Mouse (Mus musculus) embryonic facial prominence, embryonic 11.5 days (tissue): ENCODE data around the gene Defa26. TPM values are rescaled to one million over a fixed set of nuclear protein-coding genes. Genes with fewer than 3 reads are reported as not detected.
"Not testable (repeated sequence)": the region's sequence is repeated elsewhere in the genome, so short reads cannot be mapped to it uniquely, and the experiment has no call there.

Experiments used
- ATAC-seq: fragments of 200-750 bp; cut with Nextera tagmentation; replicated peaks from 2 replicates; pipeline ENCODE4 v1.8.0; 2017; ENCODE audit warnings: low read depth; ENCODE audit not compliant: insufficient number of reproducible peaks, low FRiP score, low TSS enrichment
- DNase-seq: peaks from one replicate; pipeline ENCODE4 v3.0.0-alpha.2; 2015; ENCODE audit warnings: low spot score
- H3K27ac ChIP-seq: fragments of 300-500 bp; sonication (generic); replicated peaks from 2 replicates; pipeline ENCODE4 v1.5.1; 2014; ENCODE audit warnings: mild to moderate bottlenecking, low read depth, low read length, control low read depth
- H3K27me3 ChIP-seq: fragments of 300-500 bp; sonication (generic); 2 replicates; pipeline ENCODE4 v1.6.1; 2014; ENCODE audit warnings: mild to moderate bottlenecking, low read length, moderate library complexity, mixed read lengths; ENCODE audit not compliant: control insufficient read depth, insufficient read depth
- H3K36me3 ChIP-seq: fragments of 300-500 bp; sonication (generic); replicated peaks from 2 replicates; pipeline ENCODE4 v1.6.1; 2014; ENCODE audit warnings: low read depth, mild to moderate bottlenecking, low read length, moderate library complexity, mixed read lengths; ENCODE audit not compliant: control insufficient read depth, insufficient read depth
- H3K4me1 ChIP-seq: fragments of 300-500 bp; sonication (generic); 2 replicates; pipeline ENCODE4 v1.6.1; 2014; ENCODE audit warnings: low read length, mixed read lengths; ENCODE audit not compliant: control insufficient read depth, insufficient read depth
- H3K4me2 ChIP-seq: fragments of 300-500 bp; sonication (generic); 2 replicates; pipeline ENCODE4 v1.6.1; 2014; ENCODE audit warnings: low read depth, mild to moderate bottlenecking, control low read depth, low read length, moderate library complexity
- H3K4me3 ChIP-seq: fragments of 300-500 bp; sonication (generic); 2 replicates; pipeline ENCODE4 v1.5.1; 2014; ENCODE audit warnings: low read depth, low read length, control low read depth
- H3K9ac ChIP-seq: fragments of 300-500 bp; sonication (generic); replicated peaks from 2 replicates; pipeline ENCODE4 v1.6.1; 2014; ENCODE audit warnings: mild to moderate bottlenecking, control low read depth, low read length
- H3K9me3 ChIP-seq: fragments of 300-500 bp; sonication (generic); replicated peaks from 2 replicates; pipeline ENCODE4 v1.6.1; 2016; ENCODE audit warnings: mild to moderate bottlenecking, low read length, inconsistent platforms, mixed read lengths; ENCODE audit not compliant: control insufficient read depth
- WGBS: fragments of 180-500 bp; shearing (Covaris S2); extraction: QIAGEN DNeasy Blood & Tissue Kit; methylation state at CpG from one replicate; pipeline ENCODE4 v1.1.7; 2014; 5-methylcytosine and 5-hydroxymethylcytosine counted together
- polyA plus RNA-seq: library from polyadenylated mRNA; unstranded; fragments of >200 nt; fragmentation: Nextera tagmentation; extraction: Ambion mirVana; gene quantifications from 2 replicates; pipeline ENCODE4 v1.2.1, GENCODE M21; 2014

The Defa26 gene
- polyA plus RNA-seq = not detected in 2 replicates

- DNase-seq, H3K9me3 ChIP-seq, H3K4me1 ChIP-seq, H3K9ac ChIP-seq, H3K4me3 ChIP-seq, ATAC-seq, H3K36me3 ChIP-seq, H3K27me3 ChIP-seq, H3K4me2 ChIP-seq, H3K27ac ChIP-seq: not testable (repeated sequence)
- no CpG with 5 or more reads among the region's 1 CpGs for WGBS
Observed at GRCm38 (mm10) chr8:21617883-21618282, at the start of gene Defa26. TSS of gene Defa26 (plus strand) at chr8:21618183.

GRCm38 (mm10) chr8:21582706-21583105 lies 35.3 kb upstream of the Defa26 start, which contains the start of gene Defa28:
TSS of gene Defa28 (plus strand) at chr8:21583006.
- WGBS = no CpG with 5 or more reads among the region's 1 CpGs
- not testable (repeated sequence) for H3K27ac ChIP-seq, DNase-seq

GRCm38 (mm10) chr8:21594408-21594807 lies 23.6 kb upstream of the Defa26 start, which contains the start of gene Gm7861:
TSS of gene Gm7861 (minus strand) at chr8:21594508.
- H3K4me3 ChIP-seq, DNase-seq, H3K36me3 ChIP-seq, ATAC-seq, H3K4me2 ChIP-seq, H3K4me1 ChIP-seq, H3K27ac ChIP-seq, H3K9me3 ChIP-seq, H3K9ac ChIP-seq, H3K27me3 ChIP-seq: not testable (repeated sequence)
- WGBS = no CpG with 5 or more reads among the region's 1 CpGs

More at GRCm38 (mm10) chr8:21582706-21583105, 35.3 kb upstream of the Defa26 start, which contains the start of gene Defa28:
- ATAC-seq, H3K4me2 ChIP-seq, H3K9me3 ChIP-seq, H3K36me3 ChIP-seq, H3K27me3 ChIP-seq, H3K9ac ChIP-seq, H3K4me3 ChIP-seq, H3K4me1 ChIP-seq: not testable (repeated sequence)

GRCm38 (mm10) chr8:21655480-21655879 lies 37.5 kb downstream of the Defa26 start, which contains the start of gene Defa17:
TSS of gene Defa17 (plus strand) at chr8:21655780.
- not testable (repeated sequence) for H3K27me3 ChIP-seq, H3K4me2 ChIP-seq, ATAC-seq, H3K36me3 ChIP-seq, H3K9ac ChIP-seq, H3K4me3 ChIP-seq, H3K4me1 ChIP-seq, H3K27ac ChIP-seq, DNase-seq, H3K9me3 ChIP-seq
- WGBS = no CpG with 5 or more reads among the region's 2 CpGs

- no CpG with 5 or more reads among the region's 1 CpGs for WGBS
- ATAC-seq = not testable (repeated sequence)
Observed at GRCm38 (mm10) chr8:21665497-21665896, 47.5 kb downstream of the Defa26 start, which contains the start of gene Defa34. TSS of gene Defa34 (plus strand) at chr8:21665797.

More at GRCm38 (mm10) chr8:21665497-21665896, 47.5 kb downstream of the Defa26 start, which contains the start of gene Defa34:
- H3K4me1 ChIP-seq, H3K27me3 ChIP-seq, H3K9ac ChIP-seq, H3K4me3 ChIP-seq, H3K4me2 ChIP-seq, H3K27ac ChIP-seq, H3K36me3 ChIP-seq, DNase-seq, H3K9me3 ChIP-seq: not testable (repeated sequence)

Other genes starting within 250 kb of the Defa26 start
- gene Defa2, start 239.7 kb upstream of the Defa26 start, polyA plus RNA-seq = not detected in 2 replicates
- not detected in 2 replicates for gene Defa33, start 226.4 kb upstream of the Defa26 start, polyA plus RNA-seq
- not detected in 2 replicates for gene Defa36, start 190.8 kb upstream of the Defa26 start, polyA plus RNA-seq
- not detected in 2 replicates for gene Gm7849, start 161.6 kb upstream of the Defa26 start, polyA plus RNA-seq
- not detected in 2 replicates for gene Defa20, start 108.9 kb upstream of the Defa26 start, polyA plus RNA-seq
- not detected in 2 replicates for gene Defa32, start 89.2 kb upstream of the Defa26 start, polyA plus RNA-seq
- not detected in 2 replicates for gene Defa37, start 52.8 kb upstream of the Defa26 start, polyA plus RNA-seq
- gene Defa28, start 35.2 kb upstream of the Defa26 start, polyA plus RNA-seq = not detected in 2 replicates
- not detected in 2 replicates for gene Gm7861, start 23.7 kb upstream of the Defa26 start, polyA plus RNA-seq
- gene Defa17, start 37.6 kb downstream of the Defa26 start, polyA plus RNA-seq = not detected in 2 replicates
- gene Defa34, start 47.6 kb downstream of the Defa26 start, polyA plus RNA-seq = not detected in 2 replicates
- not detected in 2 replicates for gene AY761184, start 85.5 kb downstream of the Defa26 start, polyA plus RNA-seq
- gene Defa24, start 116.3 kb downstream of the Defa26 start, polyA plus RNA-seq = not detected in 2 replicates
- gene Defb50, start 205.4 kb downstream of the Defa26 start, polyA plus RNA-seq = not detected in 2 replicates
- gene Defb2, start 221.7 kb downstream of the Defa26 start, polyA plus RNA-seq = not detected in 2 replicates
- gene Defb10, start 240.7 kb downstream of the Defa26 start, polyA plus RNA-seq = not detected in 2 replicates